Mouse (Mus musculus): ENCODE data around the gene Trak1.
A peak's percentile ranks its signal among the peaks of the same experiment; 100 is the strongest.
"Not testable (repeated sequence)": the region's sequence is repeated elsewhere in the genome, so short reads cannot be mapped to it uniquely, and the experiment has no call there.

Gene Trak1

GRCm38 (mm10) chr9:121443696-121444366, 146.5 kb downstream of the Trak1 start:
- DNase-seq, result peak; percentile 28 to 48

DNA sequence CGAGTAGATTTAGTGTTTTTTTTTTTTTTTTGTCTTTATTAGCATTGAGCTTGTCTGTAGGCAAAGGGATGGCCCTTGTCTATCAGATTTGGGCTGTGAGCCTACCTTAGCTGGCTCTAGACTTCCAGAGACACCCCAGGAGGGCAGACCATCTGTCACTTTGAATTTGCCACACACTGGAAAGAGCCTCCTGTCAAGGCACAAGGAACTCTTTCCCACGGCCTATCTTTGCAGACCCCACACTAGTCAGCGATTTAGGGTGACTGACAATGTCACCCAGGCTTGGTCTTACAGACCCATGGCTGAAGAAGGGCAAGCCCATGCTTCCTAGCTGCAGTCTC, 147.0 kb downstream of the Trak1 start:
- DNase-seq, result peak; percentile 85 to 90

DNA sequence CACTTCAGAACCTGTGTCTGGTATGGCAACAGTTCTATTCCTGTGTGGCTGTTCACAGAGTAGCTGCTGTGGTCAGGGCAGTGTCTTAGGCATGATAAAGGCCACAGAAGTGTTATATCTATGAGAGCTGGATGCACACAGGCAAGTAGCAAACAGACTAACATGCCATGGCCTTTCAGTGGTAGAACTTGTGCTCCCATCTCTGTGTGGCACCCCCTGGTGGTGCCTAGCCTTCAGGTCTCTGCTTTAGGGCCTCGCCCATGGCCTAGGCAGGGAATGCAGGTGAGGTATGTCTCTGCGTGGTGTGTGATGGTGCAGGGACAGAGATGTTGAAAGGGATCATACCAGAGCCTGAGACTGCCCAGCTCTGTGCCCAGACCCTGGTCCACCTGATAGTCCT, 148.1 kb downstream of the Trak1 start:
- DNase-seq, result peak; percentile 53 to 65

DNA sequence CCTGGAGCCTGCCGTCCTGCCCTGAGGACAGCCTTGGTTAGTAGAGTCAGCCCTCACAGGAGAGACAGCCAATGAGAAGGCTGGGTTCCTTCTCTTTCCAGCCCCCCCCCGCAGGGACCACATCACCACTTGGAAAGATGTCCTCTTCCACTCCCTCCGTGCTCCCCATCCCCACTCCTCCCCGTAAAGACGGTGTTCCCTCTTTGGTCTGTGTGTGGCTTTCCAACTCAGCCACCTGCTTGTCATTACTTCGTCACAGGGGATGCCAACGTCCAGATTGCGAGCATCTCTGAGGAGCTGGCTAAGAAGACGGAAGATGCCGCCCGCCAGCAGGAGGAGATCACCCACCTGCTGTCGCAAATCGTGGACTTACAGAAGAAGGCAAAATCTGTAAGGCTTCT, 149.1 kb downstream of the Trak1 start:
- DNase-seq, result peak; percentile 48 to 50

GRCm38 (mm10) chr9:121452342-121452942, 155.1 kb downstream of the Trak1 start:
- not testable (repeated sequence) for DNase-seq

- no peak for DNase-seq
Measured at GRCm38 (mm10) chr9:121454891-121455290, 157.6 kb downstream of the Trak1 start.

GRCm38 (mm10) chr9:121456739-121457515, 159.6 kb downstream of the Trak1 start:
- no peak for DNase-seq

DNA sequence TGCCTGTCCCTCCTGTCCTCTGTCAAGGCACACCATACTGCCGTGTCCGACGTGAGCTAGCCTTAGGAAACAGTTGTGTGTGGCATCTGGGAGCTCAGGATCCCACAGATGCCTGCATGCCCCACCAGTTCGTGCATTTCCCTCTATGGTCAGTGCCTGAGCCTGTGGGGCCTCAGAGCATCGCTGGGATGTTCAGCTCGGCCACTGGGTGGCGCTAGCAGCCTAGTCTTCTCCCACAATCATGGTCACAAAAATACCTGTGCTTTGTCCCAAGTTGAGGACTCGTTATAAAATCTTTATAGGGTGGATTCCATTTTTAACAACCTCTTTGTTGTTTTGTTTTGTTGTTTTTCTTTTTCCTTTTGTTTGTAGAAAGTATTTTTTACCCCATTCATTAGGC, 161.2 kb downstream of the Trak1 start:
- DNase-seq, result peak; percentile 69 to 71

- DNase-seq, result no peak
Measured at GRCm38 (mm10) chr9:121459950-121460349, 162.6 kb downstream of the Trak1 start.

- no peak for DNase-seq
Measured at GRCm38 (mm10) chr9:121460527-121460926, 163.2 kb downstream of the Trak1 start.

- no peak for DNase-seq
Measured at GRCm38 (mm10) chr9:121467460-121467859, 170.2 kb downstream of the Trak1 start.

DNA sequence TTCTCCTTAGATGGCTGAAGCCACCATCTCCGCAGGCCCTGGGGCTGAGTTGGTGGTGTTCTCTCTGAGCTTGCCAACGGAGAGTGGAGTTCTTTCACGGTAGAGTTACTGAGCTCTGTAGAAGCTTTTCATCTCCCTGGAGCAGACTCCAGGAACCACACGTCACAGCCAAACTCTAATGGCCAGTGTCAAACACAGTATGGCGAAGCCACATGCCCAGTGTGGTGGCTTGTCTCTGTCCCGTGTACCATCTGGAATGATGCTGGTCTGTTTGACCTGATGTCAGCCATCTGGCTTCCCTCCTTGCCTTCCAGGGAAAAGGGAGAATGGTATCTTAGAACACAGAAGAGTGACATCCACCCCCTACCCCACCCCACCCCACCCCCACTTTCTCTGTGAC, 172.4 kb downstream of the Trak1 start:
- DNase-seq, result no peak

- DNase-seq, result no peak
Measured at GRCm38 (mm10) chr9:121474771-121475170, 177.5 kb downstream of the Trak1 start.

DNA sequence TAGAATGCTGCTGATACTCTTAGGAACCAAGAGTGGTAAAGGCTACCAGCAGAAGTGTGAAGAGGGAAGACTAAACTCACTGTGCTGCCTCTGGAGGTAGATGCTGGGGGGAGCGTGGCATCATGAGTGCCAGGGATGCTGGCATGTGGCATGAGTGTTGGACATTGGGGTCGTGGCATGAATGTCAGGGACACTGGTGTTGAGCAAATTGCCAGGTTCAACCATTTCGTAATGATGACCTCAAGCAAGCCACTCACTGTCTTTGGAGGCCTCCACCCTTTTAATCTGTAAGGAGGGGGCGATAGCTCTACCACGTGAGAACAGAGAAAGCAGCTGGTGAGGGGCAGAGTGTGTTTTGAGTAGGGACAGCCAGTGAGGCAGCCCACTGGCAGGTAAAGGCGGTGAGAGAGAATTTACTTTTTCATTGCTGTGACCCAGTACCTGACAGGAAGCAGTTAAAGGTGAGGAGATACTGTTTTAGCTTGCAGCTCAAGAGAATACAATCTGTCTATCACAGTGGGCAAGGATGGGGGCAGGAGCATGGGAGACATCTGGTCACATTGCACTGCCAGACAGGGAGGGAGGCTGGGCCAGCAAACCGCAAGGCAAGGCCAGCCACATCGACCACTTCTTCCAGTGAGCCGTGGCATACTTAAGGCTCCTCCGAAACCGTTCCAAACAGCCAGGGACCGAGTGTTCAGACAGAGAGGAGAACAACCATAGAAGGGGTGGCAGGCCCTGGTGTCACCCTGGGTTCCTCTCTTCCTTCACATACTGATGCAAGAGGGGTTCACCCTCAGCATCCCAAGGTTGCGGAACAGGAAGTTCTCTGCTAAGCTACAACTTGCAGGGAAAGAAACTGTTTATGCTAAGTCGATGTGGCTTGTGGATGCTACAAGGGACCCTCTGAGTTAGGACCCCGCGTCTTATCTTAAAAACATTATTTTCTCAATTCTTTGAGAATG, 178.5 kb downstream of the Trak1 start:
- DNase-seq, result peak; percentile 24 to 38

DNA sequence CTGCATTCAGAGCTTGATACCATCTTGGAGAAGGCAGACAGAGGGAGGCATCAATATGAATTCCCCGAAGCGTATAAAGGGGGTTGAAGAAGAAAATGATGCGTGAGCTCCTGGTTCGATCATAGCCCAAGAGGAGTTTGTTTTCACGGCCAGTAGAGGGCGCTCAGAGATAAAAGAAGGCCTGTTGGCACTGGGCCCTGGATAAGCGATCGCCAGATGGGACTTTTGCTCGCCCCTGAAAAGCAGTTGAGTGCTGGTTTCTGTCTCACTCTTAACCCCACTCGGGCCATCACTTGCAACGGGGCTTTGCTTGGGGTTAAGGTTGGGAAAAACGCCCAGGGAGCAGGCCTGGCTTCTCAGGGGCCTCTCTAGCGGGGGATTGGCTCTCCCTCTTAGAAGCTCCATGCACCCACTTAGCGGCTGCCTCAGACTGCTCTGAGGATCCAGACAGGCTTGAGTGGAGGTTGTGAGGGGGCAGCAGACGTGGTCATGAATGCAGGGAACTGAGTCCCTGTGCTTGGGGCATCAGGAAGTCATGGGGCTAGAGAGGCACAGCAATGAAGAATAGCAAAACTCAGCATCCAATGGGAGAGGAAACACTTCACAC, 180.1 kb downstream of the Trak1 start:
- DNase-seq, result peak; percentile 82 to 86

DNA sequence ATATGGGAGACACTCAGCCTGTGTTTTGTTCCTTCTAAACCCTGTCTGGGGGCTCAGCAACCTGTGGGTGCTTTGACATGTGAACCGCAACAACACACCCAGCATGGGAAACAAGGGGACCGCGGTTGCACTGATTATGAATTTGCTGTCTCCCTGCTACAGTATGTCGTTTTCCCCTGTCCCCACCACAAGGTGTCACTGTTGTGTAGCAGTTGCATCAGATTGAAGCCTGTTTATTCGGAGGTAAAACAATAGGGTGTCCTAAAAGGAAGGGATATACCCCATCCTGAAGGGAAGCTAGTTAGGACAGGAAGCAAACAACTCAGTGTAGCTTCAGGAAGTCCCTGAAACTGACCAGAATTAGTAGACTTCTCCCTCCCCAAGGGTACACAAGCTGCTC, 182.2 kb downstream of the Trak1 start:
- DNase-seq, result peak; percentile 63 to 77

- DNase-seq, result no peak
Measured at GRCm38 (mm10) chr9:121487216-121487615, 189.9 kb downstream of the Trak1 start.

DNA sequence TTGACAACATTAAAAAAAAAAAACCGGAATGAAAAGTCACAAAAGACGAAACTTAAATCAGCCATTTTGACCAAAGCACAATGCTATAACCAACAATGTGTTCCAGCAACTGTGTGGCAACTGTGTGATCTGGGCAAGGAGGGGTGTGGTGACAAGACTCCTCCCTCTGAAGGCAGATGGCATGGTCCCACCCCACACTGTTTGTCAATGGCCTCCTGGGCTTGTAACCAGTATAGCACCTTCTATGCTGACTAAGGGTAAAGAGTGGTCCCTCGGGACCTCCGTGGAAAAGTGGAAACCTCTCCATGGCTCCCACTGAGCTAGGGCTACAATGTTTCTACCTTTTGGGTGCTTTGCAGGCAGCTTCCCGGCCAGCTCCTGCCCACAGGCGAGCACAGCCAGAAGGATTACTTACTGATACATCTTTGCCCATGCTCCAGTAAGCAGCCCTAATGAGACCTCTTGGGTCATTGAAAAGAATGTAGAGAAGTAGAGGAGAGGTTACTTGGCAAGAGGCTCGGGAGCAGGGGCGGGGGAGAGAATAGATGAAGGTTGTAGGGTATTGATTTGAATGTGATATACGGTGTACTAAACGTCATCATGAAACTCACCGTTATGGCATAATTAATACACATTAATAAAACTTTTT, 194.4 kb downstream of the Trak1 start:
- no peak for DNase-seq

DNA sequence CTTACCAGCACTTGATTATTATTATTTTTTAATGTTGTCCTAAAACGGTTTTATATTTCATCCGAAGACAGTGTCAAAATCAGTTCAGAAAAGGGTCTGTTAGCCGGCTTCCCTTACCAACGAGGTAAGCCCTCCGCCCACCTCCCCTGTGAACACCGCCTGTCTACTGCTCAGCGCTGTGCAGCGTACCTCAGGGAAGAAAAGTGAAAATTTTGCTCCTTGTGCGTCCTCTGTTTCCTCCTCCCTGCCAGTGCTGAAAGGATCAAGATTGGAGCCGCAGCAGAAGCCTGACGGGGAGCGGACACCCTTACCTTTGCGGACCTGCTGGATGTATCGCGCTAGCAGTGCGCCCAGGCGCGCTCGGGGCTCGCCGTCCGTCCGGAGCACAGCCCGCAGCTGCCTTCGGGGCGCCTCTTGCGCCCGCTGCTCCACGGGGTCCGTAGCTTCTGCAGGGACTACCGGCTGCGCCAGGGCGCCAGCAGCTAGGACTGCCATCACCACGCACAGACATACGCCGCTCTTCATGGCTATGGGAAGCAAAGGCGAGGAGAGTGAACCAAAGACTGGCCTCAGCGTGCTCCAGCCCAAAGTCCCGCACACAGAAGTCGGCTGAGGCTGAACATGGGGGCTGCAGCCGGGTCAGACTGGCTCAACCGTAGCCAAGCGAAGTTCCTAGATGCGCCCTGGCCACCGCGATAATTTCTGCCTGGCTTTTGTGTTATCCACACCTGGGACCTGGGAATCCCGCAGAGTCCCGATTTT, 196.9 kb downstream of the Trak1 start:
- DNase-seq, result no peak

DNA sequence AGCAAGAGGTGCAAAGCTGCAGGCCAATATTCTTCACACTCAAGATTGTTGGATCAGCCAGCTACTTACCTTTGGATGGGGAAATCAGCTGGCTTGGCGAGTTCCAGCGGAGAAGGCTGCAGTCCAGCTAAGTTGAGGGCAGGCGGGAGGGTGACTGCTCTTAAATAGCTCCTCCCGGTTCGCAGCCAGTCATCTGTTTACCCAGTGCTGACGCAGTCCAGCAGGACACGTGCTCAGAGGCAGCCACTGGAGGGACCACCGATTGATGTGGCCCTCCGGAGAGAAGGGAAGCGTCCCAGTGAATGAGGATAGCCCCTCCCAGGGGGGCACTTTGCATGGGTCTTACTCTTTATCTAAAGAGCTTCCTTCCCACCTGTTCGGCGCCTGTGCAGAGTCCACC, 198.2 kb downstream of the Trak1 start, which contains the start of gene Cck:
Gene Cck (minus strand): TSS at position 166 of the 400 bp plus-strand sequence.
- DNase-seq, result no peak

GRCm38 (mm10) chr9:121496102-121496501, 198.8 kb downstream of the Trak1 start:
- DNase-seq, result no peak
